Comparison of ENCODE assay signal across 14 mouse cellular contexts in the genomic region with DNA sequence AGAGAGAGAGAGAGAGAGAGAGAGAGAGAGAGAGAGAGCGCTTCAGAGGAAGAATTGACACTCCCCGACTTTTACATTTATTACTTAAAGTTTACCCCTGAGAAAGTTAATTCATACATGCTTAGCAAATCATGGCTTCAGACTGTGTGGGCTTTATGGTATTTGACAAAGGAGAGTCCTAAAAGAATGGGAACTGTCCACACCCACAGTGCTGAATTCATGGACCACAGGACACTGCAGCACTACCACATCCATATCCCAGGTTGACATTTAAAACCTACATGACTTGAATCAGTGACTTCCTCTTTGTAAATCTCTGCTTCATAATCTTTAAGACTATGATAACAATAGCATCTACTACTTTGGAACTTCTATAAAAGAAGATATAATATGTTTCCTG.
DNase-seq lines count a peak whose midpoint lies in the region; ATAC-seq lines count a peak whose summit lies in the region.
"Had no signal": no experiment of that assay in that cellular context is flagged by ENCODE, and none has a peak within 500 bp of the region (broad histone marks: within the 10 kb centered on the region; RNA-seq: fewer than 3 reads in every experiment).

No protein-coding gene starts in this region.

- no peaks in the 10 kb centered on the region for H3K4me1 ChIP-seq in limb, embryonic 11.5 days (ENCODE audit: control insufficient read depth, insufficient read depth, low read length)
- H3K4me1 ChIP-seq: limb, embryonic 15.5 days had no signal

- no peaks in the 10 kb centered on the region for H3K36me3 ChIP-seq in limb, embryonic 11.5 days (ENCODE audit: control insufficient read depth, insufficient read depth, low read length)
- H3K36me3 ChIP-seq: limb, embryonic 15.5 days had no signal

- H3K9ac ChIP-seq in limb, embryonic 11.5 days (ENCODE audit: low read length), result no peak overlapping the region
- H3K9ac ChIP-seq: limb, embryonic 15.5 days had no signal

- 85% methylated on average over 2 of the region's 2 CpGs for WGBS in limb, embryonic 11.5 days

- no peak for ATAC-seq in limb, embryonic 11.5 days (ENCODE audit: insufficient number of reproducible peaks, low FRiP score, low TSS enrichment, low read depth)
- ATAC-seq: intestine, embryonic 16.5 days had no signal

- no peak overlapping the region for H3K4me2 ChIP-seq in limb, embryonic 11.5 days (ENCODE audit: low read depth, severe bottlenecking)
- H3K4me2 ChIP-seq: limb, embryonic 15.5 days had no signal

- no peaks in the 10 kb centered on the region for H3K9me3 ChIP-seq in limb, embryonic 11.5 days (ENCODE audit: control insufficient read depth, low read length)
- H3K9me3 ChIP-seq: limb, embryonic 15.5 days had no signal

- no peaks in the 10 kb centered on the region for H3K27me3 ChIP-seq in limb, embryonic 11.5 days (ENCODE audit: control insufficient read depth, insufficient read depth, low read length)
- H3K27me3 ChIP-seq: limb, embryonic 15.5 days had no signal

- H3K4me3 ChIP-seq in limb, embryonic 11.5 days (ENCODE audit: low read depth, low read length), result no peak overlapping the region
- H3K4me3 ChIP-seq: erythroblast, embryonic 14.5 days; limb, embryonic 15.5 days had no signal

- peak; percentile 63 to 64 for DNase-seq in kidney, postnatal 4 days
- no peak for DNase-seq in kidney, adult 8-10 months
- DNase-seq in ES-CJ7 (ENCODE audit: low read depth, low spot score), result peak; percentile 29
- peak; percentile 28 for DNase-seq in ZHBTc4 (ENCODE audit: low read depth, low spot score)
- peak; percentile 63 for DNase-seq in limb, embryonic 11.5 days (ENCODE audit: low spot score)
- no peak for DNase-seq in thymus, postnatal 36 days
- no peak for DNase-seq in thymus, postnatal 10 days (ENCODE audit: low spot score in 2 of 2)
- DNase-seq: cerebellum, adult 9-10 months; gastrocnemius, postnatal 10 days; thymus, postnatal 4 days had no signal

- no peak overlapping the region for H3K27ac ChIP-seq in limb, embryonic 11.5 days (replicated peaks; ENCODE audit: low read depth, low read length)
- H3K27ac ChIP-seq: limb, embryonic 15.5 days; macrophage had no signal

Comparison
In these comparisons a context has a peak if more than half of its experiments do, and no peak if none do; other contexts are left out.
1. DNase-seq: peak in kidney, postnatal 4 days (2 of 2), ES-CJ7 (single experiment), ZHBTc4 (single experiment) and limb, embryonic 11.5 days (single experiment); none in kidney, adult 8-10 months (0 of 2), thymus, postnatal 36 days (0 of 2) and thymus, postnatal 10 days (0 of 2).